Mouse (Mus musculus) hindbrain, embryonic 15.5 days (tissue): ENCODE measurements around the gene Rbm28. TPM values are rescaled to one million over a fixed set of nuclear protein-coding genes. Genes with fewer than 3 reads are reported as not detected.

Experiments used
- ATAC-seq: fragments of 200-750 bp; cut with Nextera tagmentation; 2 replicates; pipeline ENCODE4 v1.8.0; 2017; ENCODE audit warnings: low read depth, moderate number of reproducible peaks, moderate TSS enrichment; ENCODE audit not compliant: low FRiP score
- H3K27ac ChIP-seq: fragments of 300-500 bp; sonication (generic); replicated peaks from 2 replicates; pipeline ENCODE4 v1.5.1; 2015; ENCODE audit warnings: mild to moderate bottlenecking, inconsistent platforms
- H3K27me3 ChIP-seq: fragments of 300-500 bp; sonication (generic); 2 replicates; pipeline ENCODE4 v1.6.1; 2015; ENCODE audit warnings: control low read depth, inconsistent platforms
- H3K36me3 ChIP-seq: fragments of 300-500 bp; sonication (generic); 2 replicates; pipeline ENCODE4 v1.6.1; 2015; ENCODE audit warnings: control low read depth, inconsistent platforms
- H3K4me1 ChIP-seq: fragments of 300-500 bp; sonication (generic); replicated peaks from 2 replicates; pipeline ENCODE4 v1.6.1; 2015; ENCODE audit warnings: control low read depth, inconsistent platforms
- H3K4me2 ChIP-seq: fragments of 300-500 bp; sonication (generic); 2 replicates; pipeline ENCODE4 v1.6.1; 2015; ENCODE audit warnings: moderate library complexity, mild to moderate bottlenecking, inconsistent platforms
- H3K4me3 ChIP-seq: fragments of 300-500 bp; sonication (generic); 2 replicates; pipeline ENCODE4 v1.5.1; 2015; ENCODE audit warnings: mild to moderate bottlenecking, inconsistent platforms
- H3K9ac ChIP-seq: fragments of 300-500 bp; sonication (generic); 2 replicates; pipeline ENCODE4 v1.6.1; 2015; ENCODE audit warnings: inconsistent platforms
- H3K9me3 ChIP-seq: fragments of 300-500 bp; sonication (generic); 2 replicates; pipeline ENCODE4 v1.6.1; 2016; ENCODE audit warnings: control low read depth, inconsistent platforms
- WGBS: fragments of 180-500 bp; shearing (Covaris S2); methylation state at CpG from one replicate; pipeline ENCODE4 v1.1.7; 2015; 5-methylcytosine and 5-hydroxymethylcytosine counted together
- polyA plus RNA-seq: library from polyadenylated mRNA; unstranded; fragments of >200 nt; fragmentation: Nextera tagmentation; extraction: Ambion mirVana; gene quantifications from 2 replicates; pipeline ENCODE4 v1.2.1, GENCODE M21; 2015

The Rbm28 gene
- polyA plus RNA-seq, 1 experiment from 2014 or later = 43.2 TPM

GRCm38 (mm10) chr6:29118231-29118630 lies 46.6 kb downstream of the Rbm28 start:
- H3K9me3 ChIP-seq = no peaks in the 10 kb centered on the region

DNA sequence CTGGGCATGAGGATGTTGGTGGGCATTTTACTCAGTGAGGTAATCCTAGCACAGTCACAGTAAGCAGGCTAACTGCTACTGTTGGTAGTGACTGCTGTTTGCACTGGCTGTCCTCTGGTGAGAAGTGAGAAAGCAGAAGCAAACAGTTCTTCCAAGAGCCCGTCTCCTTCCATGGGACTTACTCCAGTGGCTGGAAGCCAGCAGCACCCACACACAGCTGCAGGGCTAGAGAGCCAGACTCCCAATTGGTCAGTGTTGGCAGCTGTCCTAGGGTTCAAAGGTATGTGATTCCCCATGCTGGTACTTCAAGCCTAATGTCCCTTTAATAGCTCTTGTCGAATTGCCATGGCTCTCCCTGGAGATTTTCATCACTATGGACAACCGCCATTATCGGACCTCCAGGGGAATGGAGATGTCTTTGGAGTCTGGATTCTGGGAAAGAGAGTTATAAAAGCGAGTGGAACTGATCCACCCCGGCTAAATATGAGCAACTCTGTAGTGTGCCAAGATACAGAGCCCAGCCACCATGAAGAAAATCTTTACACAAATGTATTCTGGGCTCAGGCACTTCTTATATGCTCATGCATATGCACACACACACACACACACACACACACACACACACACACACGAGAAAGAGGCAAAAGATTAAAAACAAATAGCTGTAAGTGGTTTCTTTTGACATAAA lies 47.2 kb downstream of the Rbm28 start:
- 43% methylated on average over 7 of the region's 7 CpGs for WGBS
- no peaks in the 10 kb centered on the region for H3K36me3 ChIP-seq
- H3K4me2 ChIP-seq = no peak overlapping the region
- no peaks in the 10 kb centered on the region for H3K9me3 ChIP-seq
- H3K9ac ChIP-seq = no peak overlapping the region
- H3K4me1 ChIP-seq = peaks cover 5% of the 10 kb centered on the region; the same call in 1 of the 2 replicates
- no peaks in the 10 kb centered on the region for H3K27me3 ChIP-seq
- H3K27ac ChIP-seq = no peak overlapping the region
- no peak overlapping the region for H3K4me3 ChIP-seq
- ATAC-seq = peak; percentile 89; the same call in 1 of the 2 replicates

More at GRCm38 (mm10) chr6:29118231-29118630, 46.6 kb downstream of the Rbm28 start:
- no peaks in the 10 kb centered on the region for H3K27me3 ChIP-seq
- H3K27ac ChIP-seq = no peak overlapping the region
- H3K4me3 ChIP-seq = no peak overlapping the region
- 0 out of 2 replicates have a peak, but pooled peaks cover 4% of the 10 kb centered on the region for H3K36me3 ChIP-seq
- no peak overlapping the region for H3K4me2 ChIP-seq
- H3K9ac ChIP-seq = no peak overlapping the region
- ATAC-seq = no peak
- peaks cover 5% of the 10 kb centered on the region; the same call in 1 of the 2 replicates for H3K4me1 ChIP-seq

DNA sequence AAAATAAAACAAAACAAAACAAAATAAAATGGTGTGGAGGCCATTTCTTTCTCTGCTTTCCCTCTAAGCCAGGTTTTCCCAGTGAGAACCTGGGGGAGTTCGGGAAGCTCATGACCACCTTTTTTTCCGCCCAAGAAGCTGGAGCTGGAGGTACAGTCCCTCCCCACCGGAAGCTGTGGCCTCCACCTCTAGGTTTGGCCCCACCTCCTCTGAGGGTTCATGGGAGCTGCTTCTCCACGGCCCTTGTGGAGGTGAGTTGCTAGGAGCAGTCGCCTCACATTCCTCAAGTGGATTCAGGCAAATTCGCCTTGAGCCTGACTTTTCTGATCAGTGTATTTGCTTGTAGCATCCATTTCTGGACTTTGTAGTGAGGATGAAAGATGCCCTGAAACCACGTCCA lies 49.0 kb downstream of the Rbm28 start:
- H3K4me3 ChIP-seq = no peak overlapping the region
- no peaks in the 10 kb centered on the region for H3K36me3 ChIP-seq
- H3K4me1 ChIP-seq = peaks cover 5% of the 10 kb centered on the region; the same call in 1 of the 2 replicates
- H3K9me3 ChIP-seq = 0 out of 2 replicates have a peak, but pooled peaks cover 4% of the 10 kb centered on the region
- H3K9ac ChIP-seq = no peak overlapping the region
- no peaks in the 10 kb centered on the region for H3K27me3 ChIP-seq
- 75% methylated on average over 7 of the region's 7 CpGs for WGBS
- H3K4me2 ChIP-seq = no peak overlapping the region
- no peak for ATAC-seq
- H3K27ac ChIP-seq = no peak overlapping the region

DNA sequence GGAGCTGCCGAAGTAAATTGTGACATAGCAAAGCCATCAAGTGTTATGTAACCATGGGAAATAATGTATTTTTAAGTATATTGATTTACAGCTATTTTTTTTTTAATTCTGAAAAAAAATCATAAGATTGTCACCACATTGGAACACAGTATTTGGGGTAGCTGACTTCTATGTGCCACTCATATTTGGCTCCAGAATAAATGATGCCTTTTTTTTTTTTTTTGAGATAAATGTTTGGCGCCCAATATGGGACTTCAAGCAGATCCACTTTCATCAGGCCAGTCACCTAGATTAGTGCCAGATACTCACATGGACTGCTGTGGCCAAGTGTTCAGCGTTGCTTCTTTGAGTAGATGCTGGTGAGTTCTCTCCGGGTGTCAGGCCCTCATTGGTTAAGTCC lies 53.3 kb downstream of the Rbm28 start:
- Histone ChIP-seq H3K36me3 (no peaks in the 10 kb centered on the region), H3K4me3 (no peak overlapping the region), H3K9ac (no peak overlapping the region), H3K27ac (no peak overlapping the region), H3K9me3 (0 out of 2 replicates have a peak, but pooled peaks cover 4% of the 10 kb centered on the region), H3K4me2 (no peak overlapping the region), H3K4me1 (no peaks in the 10 kb centered on the region), H3K27me3 (no peaks in the 10 kb centered on the region)
- WGBS = 93% methylated on average over 4 of the region's 4 CpGs
- ATAC-seq = no peak

DNA sequence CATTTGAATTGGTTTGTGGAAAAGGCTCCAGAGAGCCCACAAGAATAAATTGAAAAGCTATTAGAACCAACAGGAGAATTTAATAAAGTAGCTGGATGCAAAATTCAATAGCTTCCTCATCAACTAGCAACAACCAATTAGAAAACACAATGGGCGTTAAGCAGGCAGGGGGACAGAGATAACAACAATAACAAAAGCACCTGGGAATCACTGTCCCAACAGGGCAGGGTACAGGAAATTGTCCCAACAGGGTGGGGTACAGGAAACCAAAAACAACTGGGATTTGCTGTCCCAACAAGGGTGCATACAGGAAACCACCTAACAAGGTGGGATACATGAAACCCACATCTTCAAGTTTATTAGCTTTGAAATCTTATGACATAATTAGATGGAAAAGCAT lies 56.4 kb downstream of the Rbm28 start:
- H3K4me2 ChIP-seq = no peak overlapping the region
- 58% methylated on average over 1 of the region's 1 CpGs for WGBS

DNA sequence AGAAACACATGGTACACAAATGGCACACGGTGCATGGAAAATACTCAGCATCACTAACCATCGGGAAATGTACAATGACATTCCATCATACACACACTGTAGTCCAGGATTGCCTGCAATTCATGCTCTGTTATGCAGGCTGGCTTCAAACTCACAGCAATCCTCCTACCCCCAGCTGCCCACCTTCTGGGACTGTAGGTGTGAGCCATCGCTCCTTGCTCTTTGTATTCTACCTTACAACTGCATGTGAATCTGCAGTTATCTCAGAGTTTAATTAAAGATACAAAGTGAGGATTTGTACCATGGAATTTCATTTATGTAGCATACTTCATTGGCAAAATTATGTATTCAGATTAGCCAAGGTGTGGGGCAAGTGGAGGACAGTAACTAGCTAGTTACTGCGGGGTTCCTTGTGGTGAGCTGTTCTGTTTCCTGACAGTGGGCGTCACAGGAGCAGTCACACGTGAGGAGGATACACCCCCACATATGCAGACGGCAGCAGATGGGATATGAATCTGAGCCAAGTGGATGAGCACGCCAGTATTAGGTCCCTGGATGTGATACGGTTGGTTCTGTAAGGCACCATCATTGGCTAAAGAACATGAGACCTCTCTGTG lies 63.5 kb downstream of the Rbm28 start:
- H3K4me1 ChIP-seq = no peaks in the 10 kb centered on the region
- H3K4me2 ChIP-seq = no peak overlapping the region
- WGBS = 72% methylated on average over 9 of the region's 9 CpGs
- no peaks in the 10 kb centered on the region for H3K27me3 ChIP-seq
- H3K36me3 ChIP-seq = no peaks in the 10 kb centered on the region
- no peak overlapping the region for H3K27ac ChIP-seq
- H3K9ac ChIP-seq = no peak overlapping the region
- H3K9me3 ChIP-seq = no peaks in the 10 kb centered on the region
- H3K4me3 ChIP-seq = no peak overlapping the region
- no peak for ATAC-seq

More for the DNA sequence above, 56.4 kb downstream of the Rbm28 start:
- no peaks in the 10 kb centered on the region for H3K36me3 ChIP-seq
- H3K27me3 ChIP-seq = no peaks in the 10 kb centered on the region
- H3K4me1 ChIP-seq = no peaks in the 10 kb centered on the region
- H3K27ac ChIP-seq = no peak overlapping the region
- H3K4me3 ChIP-seq = no peak overlapping the region
- H3K9ac ChIP-seq = no peak overlapping the region
- ATAC-seq = no peak
- H3K9me3 ChIP-seq = 0 out of 2 replicates have a peak, but pooled peaks cover 4% of the 10 kb centered on the region

DNA sequence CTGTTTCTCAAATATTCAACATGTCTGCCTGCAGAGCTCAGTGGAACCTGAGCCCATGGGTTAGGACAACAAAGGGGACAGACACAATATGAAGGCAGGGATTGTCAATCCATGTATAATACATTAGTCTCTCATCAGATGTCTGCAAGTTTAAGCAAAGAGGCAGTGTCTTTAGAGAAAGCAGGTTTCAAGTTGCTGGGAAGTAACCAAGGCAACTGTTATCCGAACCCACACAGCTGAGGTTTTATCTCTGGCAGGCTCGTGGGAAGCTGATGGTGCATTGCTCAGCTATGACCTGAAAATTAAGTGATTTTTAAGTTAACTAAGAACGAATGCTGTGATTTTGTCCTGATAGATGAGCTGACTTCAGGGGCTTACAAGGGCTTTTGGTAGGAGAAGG lies 64.4 kb downstream of the Rbm28 start:
- WGBS = 37% methylated on average over 3 of the region's 3 CpGs
- Histone ChIP-seq H3K27ac (no peak overlapping the region), H3K4me3 (no peak overlapping the region), H3K27me3 (no peaks in the 10 kb centered on the region), H3K4me1 (no peaks in the 10 kb centered on the region), H3K4me2 (no peak overlapping the region), H3K9ac (no peak overlapping the region), H3K9me3 (no peaks in the 10 kb centered on the region), H3K36me3 (no peaks in the 10 kb centered on the region)
- no peak for ATAC-seq

GRCm38 (mm10) chr6:29099536-29100170 lies 65.2 kb downstream of the Rbm28 start:
- no peaks in the 10 kb centered on the region for H3K36me3 ChIP-seq
- 50% methylated on average over 14 of the region's 14 CpGs for WGBS
- no peaks in the 10 kb centered on the region for H3K4me1 ChIP-seq
- no peak overlapping the region for H3K27ac ChIP-seq
- H3K27me3 ChIP-seq = no peaks in the 10 kb centered on the region
- ATAC-seq = no peak
- no peak overlapping the region for H3K9ac ChIP-seq
- H3K4me3 ChIP-seq = no peak overlapping the region
- H3K9me3 ChIP-seq = no peaks in the 10 kb centered on the region
- H3K4me2 ChIP-seq = no peak overlapping the region

DNA sequence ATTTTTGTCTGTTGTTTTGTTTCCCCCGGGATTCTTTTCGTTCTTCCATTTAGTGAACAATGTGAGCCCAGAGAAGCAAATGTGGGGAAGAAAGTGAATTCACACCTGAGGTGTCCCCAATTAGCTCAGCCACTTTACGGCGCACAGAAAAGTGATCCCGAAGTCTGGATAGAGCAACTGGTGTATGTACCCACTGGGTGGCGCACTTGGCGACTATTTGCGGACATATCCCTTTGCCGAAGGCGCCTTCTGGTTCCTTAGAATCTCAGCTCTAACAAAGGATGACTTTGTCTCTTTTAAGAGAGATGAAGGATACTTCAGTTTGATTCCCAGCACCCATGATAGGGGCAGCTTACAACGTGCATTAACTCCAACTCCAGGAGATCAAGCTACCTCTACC lies 71.9 kb downstream of the Rbm28 start:
- 65% methylated on average over 11 of the region's 11 CpGs for WGBS
- H3K9me3 ChIP-seq = peaks cover 12% of the 10 kb centered on the region; the same call in 1 of the 2 replicates

GRCm38 (mm10) chr6:29092234-29092633 lies 72.6 kb downstream of the Rbm28 start:
- H3K9ac ChIP-seq = no peak overlapping the region
- 84% methylated on average over 7 of the region's 7 CpGs for WGBS
- H3K36me3 ChIP-seq = no peaks in the 10 kb centered on the region
- no peak for ATAC-seq
- H3K9me3 ChIP-seq = peaks cover 12% of the 10 kb centered on the region; the same call in 1 of the 2 replicates
- H3K27ac ChIP-seq = no peak overlapping the region
- no peaks in the 10 kb centered on the region for H3K4me1 ChIP-seq
- H3K4me2 ChIP-seq = no peak overlapping the region
- H3K4me3 ChIP-seq = no peak overlapping the region
- H3K27me3 ChIP-seq = no peaks in the 10 kb centered on the region

More for the DNA sequence above, 71.9 kb downstream of the Rbm28 start:
- ATAC-seq = no peak
- no peaks in the 10 kb centered on the region for H3K36me3 ChIP-seq
- H3K4me3 ChIP-seq = no peak overlapping the region
- no peaks in the 10 kb centered on the region for H3K27me3 ChIP-seq
- H3K27ac ChIP-seq = no peak overlapping the region
- H3K4me1 ChIP-seq = no peaks in the 10 kb centered on the region
- H3K9ac ChIP-seq = no peak overlapping the region
- H3K4me2 ChIP-seq = no peak overlapping the region

- Histone ChIP-seq H3K4me1 (no peaks in the 10 kb centered on the region), H3K36me3 (no peaks in the 10 kb centered on the region), H3K9me3 (peaks cover 12% of the 10 kb centered on the region; the same call in 1 of the 2 replicates), H3K9ac (no peak overlapping the region), H3K27me3 (no peaks in the 10 kb centered on the region), H3K4me2 (no peak overlapping the region), H3K4me3 (no peak overlapping the region), H3K27ac (no peak overlapping the region)
- ATAC-seq = no peak
- WGBS = 72% methylated on average over 7 of the region's 7 CpGs
Measured at GRCm38 (mm10) chr6:29087921-29088709, 76.7 kb downstream of the Rbm28 start.
